Mouse (Mus musculus): Measurements from ENCODE around the gene Cenpx. TPM values are rescaled to one million over a fixed set of nuclear protein-coding genes. Genes with fewer than 3 reads are reported as not detected.

Cenpx gene
- polyA plus RNA-seq, 1 experiment from 2014 or later, result 191 TPM

- DNase-seq (ENCODE audit: low spot score), result no peak
Measured at GRCm38 (mm10) chr11:120726243-120727168, 13.0 kb upstream of the Cenpx start.

- no peak for DNase-seq (ENCODE audit: low spot score)
Measured at GRCm38 (mm10) chr11:120723509-120723908, 10.0 kb upstream of the Cenpx start.

- no peak for DNase-seq (ENCODE audit: low spot score)
Measured at GRCm38 (mm10) chr11:120722761-120723382, 9.3 kb upstream of the Cenpx start.

DNA sequence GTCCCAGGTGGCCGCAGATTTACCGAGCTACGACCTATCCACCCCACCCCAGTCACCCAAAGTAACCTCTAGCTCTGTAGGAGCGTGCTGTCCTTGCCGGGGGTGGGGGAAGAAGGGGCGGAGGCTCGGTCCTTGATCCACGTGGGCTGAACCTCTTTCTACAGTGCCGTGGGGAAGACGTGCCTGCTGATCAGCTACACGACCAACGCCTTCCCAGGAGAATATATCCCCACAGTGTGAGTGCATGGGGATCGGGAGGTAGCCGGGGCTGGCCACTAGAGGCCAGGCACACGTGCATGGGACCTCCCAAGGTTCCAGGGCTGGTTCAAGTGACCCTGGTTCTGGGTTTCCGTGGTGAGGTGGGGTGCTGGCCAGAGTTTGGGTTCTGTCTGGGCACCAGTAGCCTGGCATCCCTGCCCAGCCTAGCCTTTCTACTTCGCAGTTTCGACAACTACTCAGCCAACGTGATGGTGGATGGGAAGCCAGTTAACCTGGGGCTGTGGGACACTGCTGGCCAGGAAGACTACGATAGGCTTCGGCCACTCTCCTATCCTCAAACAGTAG is 8.6 kb upstream of the Cenpx start:
- no peak for DNase-seq (ENCODE audit: low spot score)

DNA sequence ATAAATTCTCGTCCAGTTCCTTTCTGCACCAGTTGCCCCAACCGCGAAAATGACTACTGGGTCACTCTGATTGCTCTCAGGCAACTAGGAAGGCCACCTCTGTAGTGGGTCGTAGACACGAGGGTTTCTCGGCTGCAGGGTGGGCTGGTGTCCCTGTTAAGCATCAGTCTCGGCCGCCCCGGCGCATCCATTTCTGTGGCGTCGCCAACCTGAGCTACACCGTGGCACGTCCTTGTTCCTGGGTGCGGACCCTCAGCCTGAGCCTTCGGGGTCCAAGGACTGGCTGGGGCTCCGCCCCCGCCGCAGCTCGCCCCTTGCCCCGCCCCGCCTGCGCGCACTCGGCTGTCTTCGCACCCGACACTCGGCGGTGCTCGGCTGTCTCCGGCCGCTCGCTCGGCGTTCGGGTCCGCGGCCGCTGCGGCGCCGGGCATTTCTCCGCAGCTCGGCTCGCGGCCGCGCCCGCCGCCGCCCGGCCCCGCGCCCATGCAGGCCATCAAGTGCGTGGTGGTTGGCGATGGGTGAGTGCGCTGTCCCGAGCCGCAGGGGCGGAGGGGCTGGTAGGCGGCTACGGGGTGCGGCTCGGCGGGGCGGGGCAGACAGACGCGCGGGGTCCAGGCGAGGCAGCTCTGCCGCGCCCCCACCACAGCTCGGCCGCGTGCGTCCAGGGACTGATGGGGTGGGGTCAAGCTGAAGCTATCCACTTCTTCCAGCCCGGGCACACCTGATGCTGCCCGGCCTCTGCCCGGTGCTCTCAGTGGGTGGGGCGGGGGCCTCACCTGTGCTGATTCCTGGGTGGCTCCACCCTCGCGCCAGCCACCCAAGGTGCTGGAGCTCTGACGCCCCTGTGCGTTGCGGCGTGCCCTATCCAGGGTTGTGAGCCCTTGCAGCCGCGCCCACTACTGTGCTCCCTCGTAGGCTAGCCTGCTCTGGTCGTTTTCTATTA is 7.9 kb upstream of the Cenpx start, which contains the start of gene Rac3:
Gene Rac3 (plus strand): TSS at position 347 of the 943 bp plus-strand sequence.
- peak; percentile 41 for DNase-seq (ENCODE audit: low spot score)

DNA sequence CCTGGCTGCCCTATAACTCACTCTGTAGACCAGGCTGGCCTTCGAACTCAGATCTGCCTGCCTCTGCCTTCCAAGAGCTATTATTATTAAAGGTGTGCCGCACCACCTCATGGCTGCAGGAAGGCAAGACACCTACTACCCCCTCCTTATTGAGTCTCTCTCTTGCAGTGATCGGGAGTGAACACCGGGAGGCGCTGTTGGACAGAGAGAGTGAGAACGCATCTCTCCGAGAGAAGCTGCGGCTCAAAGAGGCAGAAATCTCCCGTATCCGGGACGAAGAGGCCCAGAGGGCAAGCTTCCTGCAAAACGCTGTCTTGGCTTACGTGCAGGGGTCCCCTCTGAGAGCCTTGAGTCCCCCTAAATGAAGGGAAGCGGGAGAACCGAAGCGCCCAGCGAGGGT is 6.9 kb upstream of the Cenpx start:
- DNase-seq (ENCODE audit: low spot score), result peak; percentile 93

GRCm38 (mm10) chr11:120719841-120720376 is 6.4 kb upstream of the Cenpx start:
- no peak for DNase-seq (ENCODE audit: low spot score)

- DNase-seq (ENCODE audit: low spot score), result no peak
Measured at GRCm38 (mm10) chr11:120719242-120719641, 5.7 kb upstream of the Cenpx start.

DNA sequence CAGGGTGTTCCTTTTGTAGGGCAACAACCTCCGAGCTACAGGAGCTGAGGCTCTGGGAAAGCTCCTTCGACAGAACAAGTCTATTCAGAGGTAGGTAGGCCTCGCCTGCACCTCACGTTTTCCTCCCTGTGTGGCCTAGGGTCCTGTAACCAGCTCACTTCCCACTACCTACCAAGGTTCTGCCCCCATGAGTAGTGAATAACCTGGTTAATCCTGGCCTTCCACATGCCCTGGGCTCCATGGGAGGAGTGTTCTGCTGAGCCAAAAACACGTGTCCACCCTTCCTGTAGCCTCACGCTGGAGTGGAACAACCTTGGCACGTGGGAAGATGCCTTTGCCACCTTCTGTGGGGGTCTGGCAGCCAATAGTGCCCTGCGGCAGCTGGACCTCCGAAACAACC is 1.6 kb upstream of the Cenpx start:
- DNase-seq (ENCODE audit: low spot score), result no peak

DNA sequence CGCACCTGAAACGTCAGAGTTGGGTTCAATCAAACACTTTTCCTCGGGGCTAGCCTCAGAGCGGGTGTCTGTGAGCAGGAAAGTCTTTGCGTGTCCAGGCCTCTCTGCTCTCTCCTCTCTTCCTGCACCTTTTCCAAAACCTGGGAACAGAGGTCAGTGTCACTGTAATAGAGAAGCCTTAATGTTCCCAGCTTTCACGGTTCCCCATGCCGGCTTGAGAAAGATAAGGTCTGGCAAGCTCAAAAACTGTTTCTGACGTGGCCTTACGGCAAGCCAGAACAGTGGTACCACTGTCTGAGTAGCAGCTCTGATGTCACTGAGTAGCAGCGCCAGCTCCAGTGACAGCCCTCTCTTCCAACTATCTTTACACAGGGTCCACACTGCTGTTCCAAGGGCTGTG is 1.0 kb upstream of the Cenpx start:
- no peak for DNase-seq (ENCODE audit: low spot score)

DNA sequence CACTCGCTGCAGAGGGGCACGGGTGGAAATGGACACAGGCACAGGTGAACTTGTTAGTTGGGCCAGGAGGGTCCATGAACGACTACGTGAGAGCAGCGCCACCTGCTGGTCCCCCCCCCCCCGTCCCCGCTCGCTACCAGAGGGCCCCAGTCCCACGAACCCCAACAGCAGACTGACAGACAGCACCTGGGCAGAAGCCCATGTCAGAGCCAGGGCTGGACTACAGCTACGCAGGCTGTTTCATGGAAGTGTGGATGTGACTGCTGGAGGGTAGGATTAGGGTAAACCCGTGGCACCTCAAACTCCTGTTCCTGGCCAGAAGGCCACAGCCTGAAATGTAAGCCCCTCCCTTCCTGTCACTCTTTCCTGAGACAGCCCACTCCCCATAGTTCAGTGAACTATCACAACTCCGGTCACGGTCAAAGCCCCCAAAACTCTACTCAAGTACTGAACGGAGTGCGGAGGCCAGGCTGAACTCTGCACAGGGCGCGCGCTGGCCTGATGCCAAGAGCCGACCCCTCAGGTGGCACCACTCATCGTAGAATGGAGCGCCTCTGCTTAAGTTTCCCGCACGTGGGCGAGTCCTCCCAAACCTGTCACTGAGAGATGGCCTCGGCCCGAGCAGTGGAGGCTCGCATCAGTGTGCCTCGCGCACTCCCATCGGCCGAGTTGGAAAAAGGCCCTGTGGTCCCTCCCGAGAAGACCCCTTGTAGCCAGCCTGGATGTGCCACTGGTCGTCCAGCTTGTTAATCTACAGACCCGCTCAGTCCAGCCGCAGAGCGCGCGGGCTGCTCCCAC is 568 bp downstream of the Cenpx start:
- DNase-seq (ENCODE audit: low spot score), result peak; percentile 81

- no peak for DNase-seq (ENCODE audit: low spot score)
Measured at GRCm38 (mm10) chr11:120711980-120712604, 1.4 kb downstream of the Cenpx start.

DNA sequence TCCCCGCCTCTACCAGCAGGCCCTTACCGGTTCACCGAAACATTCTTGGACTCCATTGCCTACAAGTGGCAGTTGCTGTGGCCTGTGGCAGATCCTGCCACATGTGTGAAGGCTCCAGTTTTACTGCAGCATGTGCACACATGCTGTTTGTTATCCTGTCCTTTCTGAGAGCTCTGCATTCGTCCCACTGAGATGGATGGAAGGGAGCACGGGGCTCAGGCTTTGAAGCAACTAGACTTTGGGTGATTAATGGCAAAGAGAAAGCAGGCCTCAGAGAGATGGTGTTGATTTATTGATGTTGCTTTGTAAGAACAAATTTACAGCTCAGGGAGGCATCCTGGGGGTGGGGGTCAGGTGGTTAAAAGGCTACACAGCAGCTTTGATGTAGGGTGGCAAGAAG is 2.9 kb downstream of the Cenpx start:
- DNase-seq (ENCODE audit: low spot score), result no peak

- no peak for DNase-seq (ENCODE audit: low spot score)
Measured at GRCm38 (mm10) chr11:120709551-120709950, 4.0 kb downstream of the Cenpx start.

DNA sequence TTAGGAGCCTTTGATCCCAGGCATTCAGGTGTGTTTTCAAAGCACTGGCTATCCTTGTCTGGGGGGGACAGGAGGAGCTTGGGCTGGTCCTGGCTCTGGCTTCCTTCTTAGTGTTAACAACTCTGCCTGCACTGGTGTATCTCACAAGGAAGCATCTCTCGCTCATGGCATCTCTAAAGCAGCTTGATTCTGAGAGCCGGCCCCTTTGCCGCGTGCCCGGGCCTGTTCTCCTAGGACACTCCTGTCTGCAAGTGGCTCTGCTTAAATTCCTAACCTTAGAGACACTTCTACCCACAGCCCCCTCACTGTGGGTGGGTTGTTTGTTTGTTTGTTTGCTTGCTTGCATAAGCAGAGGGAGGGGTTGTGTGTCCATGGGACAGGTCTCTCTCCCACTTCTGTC is 5.6 kb downstream of the Cenpx start:
- DNase-seq (ENCODE audit: low spot score), result no peak

GRCm38 (mm10) chr11:120707225-120707624 is 6.3 kb downstream of the Cenpx start:
- DNase-seq (ENCODE audit: low spot score), result no peak

GRCm38 (mm10) chr11:120706120-120706519 is 7.4 kb downstream of the Cenpx start:
- DNase-seq (ENCODE audit: low spot score), result no peak

DNA sequence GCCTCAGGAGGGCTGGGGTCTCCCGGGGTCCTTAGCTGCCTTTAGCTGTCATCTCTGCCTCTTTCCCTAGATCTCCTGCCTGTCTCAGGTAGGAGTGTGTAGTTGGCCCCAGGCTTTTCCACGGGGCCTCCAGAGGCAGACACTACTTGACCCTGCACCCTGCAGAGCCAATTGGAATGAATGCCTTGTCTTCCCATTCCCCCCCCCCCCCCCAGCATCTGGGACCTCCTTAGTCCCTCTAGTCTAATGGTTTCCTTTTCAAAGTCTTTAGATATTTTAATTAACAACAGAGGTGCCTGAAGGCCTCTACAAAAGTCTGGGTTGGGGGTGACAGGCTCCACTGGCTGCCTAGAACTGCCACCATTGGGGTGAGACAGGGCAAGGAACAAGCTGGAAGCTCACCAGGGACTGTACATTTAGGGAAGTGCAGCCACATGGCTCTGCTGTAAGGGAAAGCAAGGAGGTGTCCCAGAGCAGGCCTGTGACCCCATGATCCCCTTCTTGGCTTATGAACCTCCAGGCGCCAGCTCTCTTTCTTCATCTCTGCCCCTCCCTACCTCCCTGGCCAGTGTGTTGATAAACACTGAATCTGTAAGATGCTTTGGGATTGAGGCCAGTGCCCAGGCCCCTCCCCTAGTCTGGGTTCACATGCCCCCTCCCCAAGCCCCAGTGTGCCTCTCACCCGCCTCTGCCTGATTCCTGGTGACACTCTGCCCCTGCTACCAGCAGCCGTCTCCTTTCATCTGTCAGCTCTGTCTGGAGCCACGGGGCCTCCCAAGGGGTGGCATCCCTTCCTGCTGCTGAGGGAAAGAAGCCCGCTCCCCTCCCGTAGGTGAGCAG is 8.8 kb downstream of the Cenpx start:
- DNase-seq (ENCODE audit: low spot score), result no peak

All from thymus, postnatal 0 days (tissue).